Mouse (Mus musculus): ENCODE measurements around the gene Stk4. TPM values are rescaled to one million over a fixed set of nuclear protein-coding genes. Genes with fewer than 3 reads are reported as not detected.

The Stk4 gene
- total RNA-seq, 2 experiments from 2014 or later: 44.7 to 47.0 TPM

- peak; percentile 58 to 89 for DNase-seq (ENCODE audit: low spot score in 2 of 2)
Observed at GRCm38 (mm10) chr2:164126533-164126955, 56.4 kb downstream of the Stk4 start.

GRCm38 (mm10) chr2:164127297-164127696 lies 57.2 kb downstream of the Stk4 start:
- DNase-seq (ENCODE audit: low spot score in 2 of 2): no peak

DNA sequence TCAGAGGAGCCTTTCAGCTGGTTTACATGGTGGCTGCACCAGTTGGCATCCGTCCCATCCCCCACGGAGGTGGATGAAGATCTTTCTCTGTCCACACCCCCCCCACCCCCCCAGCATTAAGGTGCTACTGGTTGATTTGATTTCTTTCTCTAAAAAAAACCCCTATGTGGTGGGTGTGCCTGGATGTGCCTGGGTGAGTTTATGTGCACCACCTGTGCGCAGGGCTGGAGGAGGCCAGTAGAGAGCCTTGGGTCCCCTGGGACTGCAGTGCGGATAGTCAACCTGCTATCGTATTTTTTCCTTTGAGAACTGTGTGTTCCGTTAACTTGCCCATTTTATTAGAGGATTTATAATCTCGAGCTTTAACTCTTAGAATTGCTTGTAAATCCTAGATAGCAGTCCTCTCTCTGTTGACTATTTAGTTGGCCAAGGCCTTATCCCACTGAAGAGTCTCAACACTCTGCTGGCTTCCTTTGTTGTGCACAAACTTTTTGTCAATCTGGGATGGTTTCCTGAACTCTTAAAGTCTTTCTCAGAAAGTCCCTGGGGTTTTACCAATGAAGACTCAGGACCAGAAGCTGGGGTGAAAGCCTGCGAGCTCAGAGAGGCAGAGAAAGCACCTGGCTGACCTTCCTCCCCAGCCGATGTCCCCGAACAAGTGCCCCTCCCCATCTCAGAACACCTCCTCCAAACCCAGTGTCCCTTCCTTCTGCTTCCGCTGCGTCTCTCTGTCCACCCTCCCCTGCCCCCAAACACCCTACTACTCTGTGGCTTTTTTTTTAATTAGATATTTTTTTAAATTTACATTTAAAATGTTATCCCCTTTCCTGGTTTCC lies 58.7 kb downstream of the Stk4 start:
- no peak for DNase-seq (ENCODE audit: low spot score in 2 of 2)

DNA sequence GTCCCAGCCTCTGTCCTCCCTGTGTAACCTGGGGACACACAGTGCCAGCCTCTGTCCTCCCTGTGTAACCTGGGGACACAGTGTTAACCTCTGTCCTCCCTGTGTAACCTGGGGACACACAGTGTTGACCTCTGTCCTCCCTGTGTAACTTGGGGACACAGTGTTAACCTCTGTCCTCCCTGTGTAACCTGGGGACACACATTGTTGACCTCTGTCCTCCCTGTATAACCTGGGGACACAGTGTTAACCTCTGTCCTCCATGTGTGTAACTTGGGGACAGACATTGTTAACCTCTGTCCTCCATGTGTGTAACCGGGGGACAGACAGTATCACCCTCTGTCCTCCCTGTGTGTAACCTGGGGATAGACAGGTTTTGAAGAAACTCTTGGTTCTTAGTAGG lies 61.5 kb downstream of the Stk4 start:
- no peak for DNase-seq (ENCODE audit: low spot score in 2 of 2)

DNA sequence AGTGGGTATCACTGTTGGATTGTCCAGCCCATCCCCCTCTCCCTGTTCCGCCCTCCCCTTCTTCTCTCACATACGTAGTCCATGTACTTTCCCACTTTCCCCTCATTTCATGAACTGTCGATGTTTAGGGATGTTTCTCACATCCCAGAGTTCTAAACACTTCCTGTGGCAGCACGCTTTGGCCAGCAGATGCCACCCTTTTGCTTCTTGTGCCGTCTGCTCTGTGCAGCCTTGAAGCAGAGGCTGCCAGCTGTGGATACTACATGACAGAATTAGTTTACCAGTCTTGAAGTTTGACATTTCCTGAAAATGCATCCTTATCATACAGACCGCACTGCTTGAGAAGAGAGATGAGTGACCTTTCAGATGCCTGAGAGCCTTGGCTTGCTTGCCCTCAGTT lies 64.4 kb downstream of the Stk4 start:
- peak in 1 of 2 experiments; percentile 46 for DNase-seq (ENCODE audit: low spot score in 2 of 2)

DNA sequence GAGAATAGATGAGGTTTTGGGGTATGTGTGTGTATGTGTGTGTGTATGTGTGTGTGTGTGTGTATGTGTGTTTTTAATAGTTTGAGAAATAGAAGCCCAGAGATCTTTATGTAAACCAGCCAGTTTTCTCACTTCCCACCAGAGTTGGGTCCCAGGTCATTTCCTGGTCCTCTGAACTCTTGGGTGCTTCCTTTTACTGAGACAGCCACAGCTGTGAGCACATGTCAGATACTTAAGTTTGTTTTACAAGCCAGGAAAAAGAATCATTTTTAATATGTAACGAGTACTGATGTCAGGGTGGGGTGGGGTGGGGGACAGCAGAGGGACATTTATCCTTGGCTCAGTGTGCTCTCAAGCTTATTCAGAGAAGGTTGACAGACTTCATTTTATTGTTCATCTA lies 65.2 kb downstream of the Stk4 start:
- DNase-seq (ENCODE audit: low spot score in 2 of 2): no peak

- no peak for DNase-seq (ENCODE audit: low spot score in 2 of 2)
Observed at GRCm38 (mm10) chr2:164136393-164136792, 66.3 kb downstream of the Stk4 start.

- peak in 1 of 2 experiments; percentile 44 for DNase-seq (ENCODE audit: low spot score in 2 of 2)
Observed at GRCm38 (mm10) chr2:164137754-164138153, 67.6 kb downstream of the Stk4 start.

GRCm38 (mm10) chr2:164142021-164142420 lies 71.9 kb downstream of the Stk4 start:
- peak; percentile 15 to 39 for DNase-seq (ENCODE audit: low spot score in 2 of 2)

GRCm38 (mm10) chr2:164144025-164144424 lies 73.9 kb downstream of the Stk4 start:
- DNase-seq (ENCODE audit: low spot score in 2 of 2): no peak

DNA sequence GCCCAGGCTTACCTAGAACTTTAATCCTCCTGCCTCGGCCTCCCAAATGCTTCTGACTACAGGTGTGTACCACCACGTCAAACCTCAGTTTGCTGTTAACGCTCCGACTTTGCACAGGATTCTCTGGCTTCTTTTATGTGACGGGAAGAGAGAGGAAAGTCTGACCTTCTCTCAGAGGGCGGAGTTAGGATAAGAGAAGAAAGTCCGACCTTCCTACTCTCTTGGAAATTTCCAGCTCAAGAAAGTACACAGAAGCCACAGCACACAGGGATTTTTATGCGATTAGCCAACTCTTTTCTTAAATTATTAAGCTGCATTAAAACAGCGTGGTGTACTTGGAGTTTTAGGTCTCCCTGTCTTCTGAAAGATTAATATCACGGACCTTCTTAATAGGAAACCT lies 74.4 kb downstream of the Stk4 start:
- no peak for DNase-seq (ENCODE audit: low spot score in 2 of 2)

- DNase-seq (ENCODE audit: low spot score in 2 of 2): peak in 1 of 2 experiments; percentile 37
Observed at GRCm38 (mm10) chr2:164146556-164146955, 76.4 kb downstream of the Stk4 start.

DNA sequence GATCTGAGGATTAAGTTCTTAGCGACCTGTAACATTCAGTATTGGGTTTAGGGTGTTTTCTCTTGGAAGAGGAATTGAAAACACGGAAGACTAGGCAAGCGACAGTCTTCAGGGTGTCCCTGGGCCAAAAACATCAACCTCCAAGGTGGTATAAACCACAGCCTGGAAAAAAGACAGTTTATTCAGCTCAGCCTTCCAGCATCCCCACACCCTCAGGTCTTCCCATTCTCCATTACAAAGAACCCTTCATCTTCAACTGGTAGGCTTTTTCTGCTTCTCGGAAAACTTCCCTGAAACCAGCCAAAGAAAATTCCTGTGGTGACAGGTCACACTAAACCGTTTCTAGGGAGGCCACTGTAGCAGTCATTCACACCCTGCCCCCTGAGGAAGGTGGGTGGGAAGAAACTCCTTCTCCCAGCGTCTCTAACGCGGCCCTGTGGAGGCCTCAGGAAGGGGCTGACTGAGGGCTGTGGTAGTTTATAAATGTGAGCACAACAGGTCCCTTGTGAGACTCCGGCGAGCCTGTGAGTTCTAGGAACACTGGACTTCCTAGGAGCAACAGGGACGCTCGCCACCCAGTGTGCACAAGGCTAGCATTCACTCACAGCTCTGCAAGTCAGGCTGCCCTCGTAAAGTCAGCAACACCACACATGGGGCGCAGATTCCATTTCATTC lies 80.1 kb downstream of the Stk4 start:
- no peak for DNase-seq (ENCODE audit: low spot score in 2 of 2)

DNA sequence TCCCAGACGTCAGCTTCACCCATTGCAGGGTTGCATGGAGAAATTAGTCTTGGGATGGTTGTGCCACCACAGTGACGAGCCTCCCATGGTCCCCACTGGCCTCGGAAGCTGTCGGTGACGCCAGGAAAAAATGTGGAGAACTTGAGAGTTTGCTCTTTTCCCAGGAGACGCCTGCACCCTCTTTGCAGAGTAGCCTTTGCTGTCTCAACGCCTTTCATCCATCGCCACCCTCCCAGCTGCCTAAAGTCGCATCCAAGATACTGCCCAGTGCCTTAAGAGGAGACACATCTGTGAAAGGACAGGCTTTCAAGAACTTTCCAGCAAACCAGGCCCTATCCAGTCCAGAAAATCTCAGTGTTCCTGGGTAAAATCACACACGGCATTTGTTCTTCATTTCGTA lies 82.2 kb downstream of the Stk4 start:
- no peak for DNase-seq (ENCODE audit: low spot score in 2 of 2)

DNA sequence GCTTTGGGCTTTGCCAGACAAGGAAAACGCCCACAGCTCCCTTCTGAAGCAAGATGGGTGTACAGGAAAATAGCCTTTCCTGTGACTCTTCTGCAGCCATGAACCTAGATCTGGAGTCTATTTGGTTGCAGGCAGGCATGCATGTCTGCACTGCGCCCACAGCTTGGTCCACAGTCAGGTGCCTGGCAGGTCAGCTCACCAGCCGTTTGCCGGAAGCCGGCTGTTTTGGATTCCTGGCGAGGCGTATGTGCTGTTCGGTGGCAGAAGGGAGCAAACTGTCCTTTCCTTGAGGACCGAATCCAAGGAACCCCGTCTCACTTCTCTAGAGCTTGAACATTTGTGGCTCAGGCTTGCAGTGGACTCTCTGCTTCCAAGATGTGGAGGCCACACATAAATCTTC lies 83.9 kb downstream of the Stk4 start:
- DNase-seq (ENCODE audit: low spot score in 2 of 2): no peak

DNA sequence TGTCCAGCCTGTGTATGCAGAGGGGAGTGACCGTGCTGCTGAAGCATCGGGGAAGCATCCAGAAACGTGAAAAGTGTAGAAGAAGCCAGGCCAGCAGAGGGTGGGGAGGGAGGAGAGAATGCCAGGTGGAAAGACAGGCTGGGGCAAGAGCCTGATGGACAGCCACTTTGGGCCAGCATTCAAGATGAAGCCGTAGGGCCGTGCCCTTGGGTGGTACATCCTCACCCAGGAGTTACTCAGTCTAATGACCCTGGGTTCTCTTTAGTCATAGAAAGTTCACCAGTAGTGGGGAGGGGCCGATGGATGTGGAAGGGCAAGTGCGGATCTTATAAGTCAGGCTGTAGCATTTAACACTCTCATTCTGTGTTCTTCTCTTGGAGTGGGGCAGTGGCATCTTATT lies 86.0 kb downstream of the Stk4 start:
- no peak for DNase-seq (ENCODE audit: low spot score in 2 of 2)

GRCm38 (mm10) chr2:164158838-164159237 lies 88.7 kb downstream of the Stk4 start:
- DNase-seq (ENCODE audit: low spot score in 2 of 2): no peak

DNA sequence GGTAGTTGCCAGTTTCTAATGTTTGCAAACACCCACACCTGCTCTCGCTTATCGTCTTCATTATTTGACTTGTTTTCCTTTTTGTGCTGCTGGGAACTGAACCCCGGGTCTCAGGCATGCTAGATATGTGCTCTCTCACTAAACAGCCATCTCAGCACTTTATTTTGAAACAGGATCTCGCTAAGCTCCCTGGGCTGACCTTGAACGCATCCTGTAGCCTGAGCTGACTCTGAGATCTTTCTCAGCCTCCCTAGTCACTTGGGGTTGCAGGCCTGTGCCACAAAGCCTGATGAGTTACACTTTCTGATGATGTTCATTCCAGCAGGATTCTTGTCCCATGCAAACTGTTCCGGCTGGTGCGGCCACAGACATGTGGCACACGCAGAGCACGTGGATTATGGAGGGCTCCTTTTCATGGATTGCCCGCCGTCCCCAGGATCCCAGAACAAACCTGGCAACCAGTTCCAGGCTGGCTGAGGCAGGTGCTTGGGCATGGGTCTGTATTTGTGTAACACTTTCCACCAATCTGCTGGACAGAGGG lies 91.5 kb downstream of the Stk4 start:
- DNase-seq (ENCODE audit: low spot score in 2 of 2): no peak

GRCm38 (mm10) chr2:164164941-164165340 lies 94.8 kb downstream of the Stk4 start:
- no peak for DNase-seq (ENCODE audit: low spot score in 2 of 2)

- DNase-seq (ENCODE audit: low spot score in 2 of 2): no peak
Observed at GRCm38 (mm10) chr2:164167752-164168570, 97.8 kb downstream of the Stk4 start.

- DNase-seq (ENCODE audit: low spot score in 2 of 2): peak in 1 of 2 experiments; percentile 46
Observed at GRCm38 (mm10) chr2:164168571-164168946, 98.4 kb downstream of the Stk4 start.
